Mouse (Mus musculus): ENCODE results near the gene Olfr1258.
"Not testable (repeated sequence)": the region's sequence is repeated elsewhere in the genome, so short reads cannot be mapped to it uniquely, and the experiment has no call there.

The Olfr1258 gene

GRCm38 (mm10) chr2:89927009-89927408 lies at the start of gene Olfr1258:
TSS of gene Olfr1258 (plus strand) at chr2:89927309.
- no peak for DNase-seq (ENCODE audit: low spot score)

GRCm38 (mm10) chr2:89878137-89878536 lies 49.0 kb upstream of the Olfr1258 start, which contains the start of gene Olfr1257:
TSS of gene Olfr1257 (plus strand) at chr2:89878437.
- DNase-seq (ENCODE audit: low spot score) = no peak

GRCm38 (mm10) chr2:89912616-89913015 lies 14.5 kb upstream of the Olfr1258 start:
- DNase-seq (ENCODE audit: low spot score) = not testable (repeated sequence)

- no peak for DNase-seq (ENCODE audit: low spot score)
Observed at GRCm38 (mm10) chr2:89948564-89948963, 21.5 kb downstream of the Olfr1258 start, which contains the start of gene Olfr1259. TSS of gene Olfr1259 (minus strand) at chr2:89948664.

- no peak for DNase-seq (ENCODE audit: low spot score)
Observed at GRCm38 (mm10) chr2:89974184-89974583, 47.1 kb downstream of the Olfr1258 start, which contains the start of gene Olfr1260. TSS of gene Olfr1260 (plus strand) at chr2:89974340.

GRCm38 (mm10) chr2:89977709-89978108 lies 50.6 kb downstream of the Olfr1258 start:
- DNase-seq (ENCODE audit: low spot score) = no peak

Data from yolk sac, embryonic 10.5 days (tissue).